10 mouse cellular contexts compared by ENCODE assay signal in genomic region chr8:46559428-46559827, GRCm38 (mm10). TPM values are rescaled to one million over a fixed set of nuclear protein-coding genes. Genes with fewer than 3 reads are reported as not detected.
DNase-seq lines count a peak whose midpoint lies in the region; ATAC-seq and TF ChIP-seq lines count a peak whose summit lies in the region.
"Had no signal": no experiment of that assay in that cellular context is flagged by ENCODE, and none has a peak within 500 bp of the region (broad histone marks: within the 10 kb centered on the region; RNA-seq: fewer than 3 reads in every experiment).

No protein-coding gene starts in this region.

- H3K4me1 ChIP-seq in cerebellum, adult 2 months (ENCODE audit: control insufficient read depth, insufficient read depth, low read length) = no peaks in the 10 kb centered on the region; the same call in 1 of the 2 replicates
- H3K4me1 ChIP-seq in lung, adult 2 months (ENCODE audit: control insufficient read depth, insufficient read depth, low read length) = no peaks in the 10 kb centered on the region
- H3K4me1 ChIP-seq: heart, embryonic 15.5 days; midbrain, embryonic 12.5 days had no signal

- no peak overlapping the region for H3K4me3 ChIP-seq in cerebellum, adult 2 months (replicated peaks; ENCODE audit: insufficient read depth, low read depth, low read length)
- no peak overlapping the region for H3K4me3 ChIP-seq in lung, adult 2 months (replicated peaks; ENCODE audit: extremely low read depth, low read depth, low read length)
- H3K4me3 ChIP-seq: heart, embryonic 15.5 days; midbrain, embryonic 12.5 days had no signal

- peak; percentile 31; the same call in 1 of the 2 replicates for TF ChIP-seq CTCF in cerebellum, adult 2 months (IDR thresholded peaks at IDR 0.05; ENCODE audit: borderline replicate concordance, insufficient read depth, low read depth, low read length)
- TF ChIP-seq CTCF in lung, adult 2 months (IDR thresholded peaks at IDR 0.05; ENCODE audit: insufficient read depth, low read length) = peak; percentile 72

- H3K27me3 ChIP-seq in cerebellum, adult 2 months (ENCODE audit: control insufficient read depth, insufficient read depth, low read length) = no peaks in the 10 kb centered on the region
- H3K27me3 ChIP-seq: heart, embryonic 15.5 days; midbrain, embryonic 12.5 days had no signal

- no peak overlapping the region for H3K27ac ChIP-seq in cerebellum, adult 2 months (ENCODE audit: insufficient read depth, low read length)
- H3K27ac ChIP-seq: heart, embryonic 15.5 days; midbrain, embryonic 12.5 days had no signal

- no peak for ATAC-seq in cerebellum, adult (ENCODE audit: insufficient number of reproducible peaks, low FRiP score, low TSS enrichment)

- DNase-seq in cerebellum, adult 2 months = no peak
- DNase-seq in left cerebral cortex, postnatal 14 days (ENCODE audit: low spot score in 2 of 2) = peak; percentile 44 to 57
- no peak for DNase-seq in left cerebral cortex, adult 9 months (ENCODE audit: low spot score in 2 of 2)
- peak; percentile 60 for DNase-seq in adrenal gland, postnatal 25 days
- peak; percentile 44 for DNase-seq in lung, adult 2 months
- DNase-seq in Muller cell, postnatal 12 days (ENCODE audit: inconsistent ontology term) = no peak
- DNase-seq in cerebellum, adult 8-10 months = no peak

- no peak for TF ChIP-seq POLR2A in cerebellum, adult 2 months (IDR thresholded peaks at IDR 0.05; ENCODE audit: borderline replicate concordance, insufficient read depth, low read length)
- TF ChIP-seq POLR2A in lung, adult 2 months (IDR thresholded peaks at IDR 0.05; ENCODE audit: borderline replicate concordance, extremely low read depth, low read depth, low read length) = no peak

- intact Hi-C loops in left cerebral cortex, postnatal 14 days (cut with DNase I) = no loop called here

- WGBS in cerebellum, adult 2 months = 67% methylated on average over 6 of the region's 6 CpGs
- WGBS in lung, adult 2 months = 68% methylated on average over 6 of the region's 6 CpGs

RNA-seq across cellular contexts. Expression of gene Cenpu, which starts 7.6 kb away (rescaled TPM):
- 1.3 and 1.4 TPM in 2 replicates for polyA plus RNA-seq in cerebellum, adult 2 months (2012; rRNA removed)
- 1 to 10 TPM; 1.6 to 4.1 TPM for total RNA-seq in left cerebral cortex, postnatal 14 days (2021)
- 1.2 and 4.2 TPM in 2 replicates for total RNA-seq in adrenal gland, postnatal 25 days (2021)
- 0.84 and 1.3 TPM in 2 replicates for polyA plus RNA-seq in lung, adult 2 months (2012; rRNA removed)

RNA-seq across cellular contexts. Expression of gene Primpol, which starts 57.6 kb away (rescaled TPM):
- polyA plus RNA-seq in cerebellum, adult 2 months (2012; rRNA removed) = 2.8 and 4.0 TPM in 2 replicates
- 1 to 10 TPM; 3.2 to 3.8 TPM for total RNA-seq in left cerebral cortex, postnatal 14 days (2021)
- total RNA-seq in adrenal gland, postnatal 25 days (2021) = 12.4 and 18.9 TPM in 2 replicates
- polyA plus RNA-seq in lung, adult 2 months (2012; rRNA removed) = 0.81 and 1.8 TPM in 2 replicates

RNA-seq across cellular contexts. Expression of gene Casp3, which starts 57.7 kb away (rescaled TPM):
- 13.3 and 14.6 TPM in 2 replicates for polyA plus RNA-seq in cerebellum, adult 2 months (2012; rRNA removed)
- 10 to 100 TPM; 28.7 to 29.7 TPM for total RNA-seq in left cerebral cortex, postnatal 14 days (2021)
- total RNA-seq in adrenal gland, postnatal 25 days (2021) = 22.6 and 28.9 TPM in 2 replicates
- polyA plus RNA-seq in lung, adult 2 months (2012; rRNA removed) = 2.6 and 5.4 TPM in 2 replicates

Comparison
In these comparisons a context has a peak if more than half of its experiments do, and no peak if none do; other contexts are left out.
1. DNase-seq: peak in left cerebral cortex, postnatal 14 days (2 of 2), adrenal gland, postnatal 25 days (single experiment) and lung, adult 2 months (single experiment); none in cerebellum, adult 2 months (0 of 2), left cerebral cortex, adult 9 months (0 of 2), Muller cell, postnatal 12 days (single experiment) and cerebellum, adult 8-10 months (single experiment).